Mouse (Mus musculus) 416B (cell line): ENCODE measurements around the gene Nr4a1.

Experiments used
- DNase-seq: peaks from one replicate; pipeline ENCODE4 v3.0.0; 2011; ENCODE audit warnings: low read depth

Nr4a1 gene

GRCm38 (mm10) chr15:101286129-101286770 lies 32.2 kb downstream of the Nr4a1 start:
- peak; percentile 59 for DNase-seq

- no peak for DNase-seq
Measured at GRCm38 (mm10) chr15:101287361-101287760, 33.3 kb downstream of the Nr4a1 start.

GRCm38 (mm10) chr15:101290354-101290753 lies 36.3 kb downstream of the Nr4a1 start:
- DNase-seq, result no peak

GRCm38 (mm10) chr15:101292012-101292411 lies 37.9 kb downstream of the Nr4a1 start:
- no peak for DNase-seq

- DNase-seq, result no peak
Measured at GRCm38 (mm10) chr15:101293025-101293621, 39.1 kb downstream of the Nr4a1 start, which contains the start of gene 6030408B16Rik. TSS of gene 6030408B16Rik (plus strand) at chr15:101293212.

GRCm38 (mm10) chr15:101294028-101294894 lies 40.2 kb downstream of the Nr4a1 start:
- no peak for DNase-seq

GRCm38 (mm10) chr15:101295106-101295505 lies 41.0 kb downstream of the Nr4a1 start:
- no peak for DNase-seq

- no peak for DNase-seq
Measured at GRCm38 (mm10) chr15:101295616-101296015, 41.5 kb downstream of the Nr4a1 start.

- no peak for DNase-seq
Measured at GRCm38 (mm10) chr15:101296091-101296490, 42.0 kb downstream of the Nr4a1 start.

GRCm38 (mm10) chr15:101297988-101298387 lies 43.9 kb downstream of the Nr4a1 start:
- peak; percentile 8 for DNase-seq

- DNase-seq, result no peak
Measured at GRCm38 (mm10) chr15:101298550-101298949, 44.5 kb downstream of the Nr4a1 start.

- no peak for DNase-seq
Measured at GRCm38 (mm10) chr15:101299480-101299960, 45.5 kb downstream of the Nr4a1 start.

GRCm38 (mm10) chr15:101300128-101300527 lies 46.1 kb downstream of the Nr4a1 start:
- DNase-seq, result no peak

GRCm38 (mm10) chr15:101302201-101302600 lies 48.1 kb downstream of the Nr4a1 start:
- no peak for DNase-seq

GRCm38 (mm10) chr15:101303830-101304229 lies 49.8 kb downstream of the Nr4a1 start:
- DNase-seq, result no peak

- DNase-seq, result no peak
Measured at GRCm38 (mm10) chr15:101306459-101306858, 52.4 kb downstream of the Nr4a1 start.

GRCm38 (mm10) chr15:101308440-101309348 lies 54.6 kb downstream of the Nr4a1 start:
- DNase-seq, result peak; percentile 66

- no peak for DNase-seq
Measured at GRCm38 (mm10) chr15:101309493-101309892, 55.4 kb downstream of the Nr4a1 start.

GRCm38 (mm10) chr15:101311087-101311770 lies 57.2 kb downstream of the Nr4a1 start:
- no peak for DNase-seq

- peak; percentile 48 for DNase-seq
Measured at GRCm38 (mm10) chr15:101312006-101312405, 57.9 kb downstream of the Nr4a1 start.

- DNase-seq, result no peak
Measured at GRCm38 (mm10) chr15:101315378-101315777, 61.3 kb downstream of the Nr4a1 start.
